Mouse (Mus musculus): Measurements from ENCODE around the gene 1700017B05Rik.
A peak's percentile ranks its signal among the peaks of the same experiment; 100 is the strongest.

Gene 1700017B05Rik

DNA sequence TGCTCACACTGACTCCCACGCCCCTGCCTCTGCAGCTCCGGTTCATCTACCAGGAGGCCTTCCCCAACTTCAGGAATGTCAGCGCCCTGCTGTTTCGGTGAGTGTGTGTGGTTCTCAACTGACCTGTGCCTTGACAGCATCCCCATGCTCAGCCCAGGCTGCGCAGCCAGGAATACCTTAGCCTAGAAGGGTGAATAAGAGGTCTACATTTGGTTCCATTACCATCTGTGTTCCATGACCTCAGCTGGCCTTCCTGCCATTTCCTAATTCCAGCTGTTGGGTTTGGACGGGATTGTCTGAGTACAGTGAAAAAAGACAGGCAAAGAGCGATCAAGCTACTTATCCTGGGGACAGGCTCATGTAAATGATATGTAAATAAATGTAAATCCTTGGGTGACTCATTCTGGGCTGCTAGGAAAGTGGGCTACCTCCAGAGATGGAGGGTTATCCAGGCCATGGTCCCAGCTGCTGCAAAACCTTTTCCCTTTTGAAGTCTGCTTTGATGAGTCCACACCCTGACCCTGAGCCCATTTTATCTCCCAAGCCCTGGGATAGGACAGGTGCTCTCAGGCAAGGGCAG, 18.2 kb downstream of the 1700017B05Rik start:
- no peak for DNase-seq

DNA sequence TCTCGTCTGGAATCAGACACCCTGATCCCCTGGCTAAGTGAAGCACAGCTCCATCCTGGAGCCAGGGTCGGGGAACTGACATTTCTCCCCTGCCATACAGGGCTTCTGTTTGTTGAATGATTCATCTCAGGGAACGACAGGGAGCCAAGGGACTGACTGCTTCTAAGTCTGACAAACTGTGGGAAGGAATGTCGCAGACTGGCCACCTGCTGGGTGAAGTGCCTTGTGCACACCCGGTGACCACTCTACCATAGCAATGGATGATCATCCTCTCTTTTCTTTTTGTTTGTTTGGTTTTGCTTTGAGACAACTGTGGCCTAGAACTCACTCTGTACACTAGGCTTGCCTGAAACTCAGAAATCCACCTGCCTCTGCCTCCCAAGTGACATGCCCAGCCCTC, 19.5 kb downstream of the 1700017B05Rik start:
- DNase-seq, result no peak

DNA sequence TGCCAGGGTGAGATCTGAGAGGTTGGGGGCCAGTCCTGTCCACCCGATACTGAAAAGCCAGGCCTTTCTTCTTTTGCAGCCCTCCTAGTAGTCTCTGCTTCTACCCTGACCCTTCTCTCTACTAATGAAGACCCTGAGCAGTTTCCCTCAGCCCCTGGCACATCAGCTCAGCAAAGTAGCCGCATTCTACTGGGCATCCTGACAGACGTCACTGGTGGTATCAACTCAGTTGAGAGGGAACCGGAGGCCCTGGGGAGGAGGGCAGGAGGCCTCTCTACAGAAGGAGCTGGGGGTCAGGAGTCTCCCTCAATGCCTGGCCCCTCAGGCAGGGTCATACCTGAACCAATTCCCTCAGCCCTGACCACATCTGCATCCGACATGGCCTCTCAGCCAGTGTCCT, 21.3 kb downstream of the 1700017B05Rik start:
- no peak for DNase-seq

DNA sequence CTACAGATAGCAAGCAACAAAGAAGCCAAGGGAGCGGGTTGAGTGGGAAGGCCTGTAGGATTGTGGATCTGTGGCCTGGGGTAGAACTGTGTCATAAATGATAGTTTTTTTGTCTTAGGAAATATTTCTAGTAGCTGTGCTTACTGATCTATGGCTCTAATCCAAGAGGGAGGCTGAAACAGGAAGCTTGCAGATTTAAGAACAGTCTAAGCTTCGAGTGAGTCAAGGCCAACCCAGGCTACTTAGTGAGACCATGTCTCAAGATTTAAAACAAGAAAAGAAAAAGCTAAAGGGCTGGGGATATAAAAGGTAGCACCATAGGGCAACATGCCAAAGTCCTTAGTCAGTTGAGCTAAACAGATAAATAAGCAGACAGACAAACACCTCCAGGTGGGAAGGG, 24.2 kb downstream of the 1700017B05Rik start:
- no peak for DNase-seq

DNA sequence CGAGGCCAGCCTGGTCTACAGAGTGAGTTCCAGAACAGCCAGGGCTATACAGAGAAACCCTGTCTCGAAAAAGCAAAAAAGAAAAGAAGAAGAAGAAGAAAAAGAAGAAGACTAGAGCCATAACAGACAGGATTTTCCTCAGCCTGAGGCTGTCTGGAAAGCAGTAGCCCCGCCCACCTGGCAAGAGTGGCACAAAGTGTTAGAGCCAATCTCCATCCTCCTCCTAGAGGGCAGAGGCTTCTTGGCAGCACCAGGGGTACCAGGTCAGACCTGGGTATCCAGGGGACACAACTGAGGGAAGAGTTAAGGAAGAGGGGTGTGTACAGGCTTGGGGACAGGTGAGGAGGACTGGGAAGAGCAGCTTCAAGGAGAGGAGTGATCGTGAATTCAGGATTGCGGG, 24.7 kb downstream of the 1700017B05Rik start:
- peak in 1 of 2 experiments; percentile 41 for DNase-seq

DNA sequence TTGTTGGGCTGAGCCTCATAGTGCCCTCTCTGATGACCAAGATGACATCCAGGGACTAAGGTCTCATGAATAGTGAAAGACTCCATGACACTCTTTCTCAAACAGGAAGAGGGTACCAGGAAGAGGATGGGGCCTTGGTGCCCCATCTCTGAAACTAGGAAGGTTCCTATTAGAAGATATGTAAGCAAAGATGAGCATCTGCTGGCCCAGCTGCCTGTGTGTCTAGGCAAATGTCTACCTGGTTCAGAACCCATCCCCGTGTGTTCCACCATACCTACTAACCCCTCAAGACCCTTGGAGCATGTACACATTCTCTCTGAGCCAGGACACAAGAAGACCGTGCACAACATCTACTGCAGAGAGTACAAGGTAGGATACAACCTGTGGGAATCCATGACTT, 26.2 kb downstream of the 1700017B05Rik start, which contains the start of gene Trcg1:
Trcg1 (plus strand) TSS at position 301 of the 400 bp plus-strand sequence.
- DNase-seq, result no peak

DNA sequence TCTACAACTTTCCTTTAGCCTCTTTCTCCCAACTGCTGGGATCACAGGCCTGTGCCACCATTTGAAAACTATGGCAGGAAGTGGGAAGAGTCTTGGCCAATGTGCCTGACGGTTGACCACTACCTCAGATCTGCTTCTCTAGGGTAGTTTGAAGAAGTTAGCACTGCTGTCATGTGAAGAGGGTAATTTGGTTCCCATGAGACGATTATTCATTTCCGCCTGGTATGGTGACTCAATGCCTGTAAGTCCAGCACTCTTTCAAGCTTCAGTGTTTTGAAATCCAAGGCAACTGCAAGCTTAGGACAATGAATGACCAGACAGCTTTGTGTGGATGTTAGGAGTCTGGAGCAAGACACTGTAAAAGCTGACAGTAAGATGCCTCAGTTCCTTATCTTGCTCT, 28.6 kb downstream of the 1700017B05Rik start:
- DNase-seq, result no peak

DNA sequence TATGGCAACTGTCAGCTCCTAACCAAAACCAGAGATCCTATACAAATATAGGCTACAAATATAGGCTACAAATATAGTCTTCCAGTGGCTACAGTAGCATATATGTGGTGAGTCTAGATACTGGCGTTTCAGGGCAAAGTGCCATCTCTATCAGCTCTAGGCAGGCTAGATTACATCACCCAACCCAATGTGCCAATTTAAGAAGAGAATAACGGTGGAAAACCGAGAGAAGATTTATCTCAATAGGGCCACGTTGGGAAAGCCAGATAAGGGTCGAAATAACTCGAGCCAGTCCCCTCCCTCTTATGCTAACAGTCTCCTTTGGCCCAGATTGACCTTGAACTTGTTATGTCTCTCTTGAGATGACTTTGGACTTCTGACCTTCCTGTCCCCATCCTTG, 29.3 kb downstream of the 1700017B05Rik start:
- no peak for DNase-seq

DNA sequence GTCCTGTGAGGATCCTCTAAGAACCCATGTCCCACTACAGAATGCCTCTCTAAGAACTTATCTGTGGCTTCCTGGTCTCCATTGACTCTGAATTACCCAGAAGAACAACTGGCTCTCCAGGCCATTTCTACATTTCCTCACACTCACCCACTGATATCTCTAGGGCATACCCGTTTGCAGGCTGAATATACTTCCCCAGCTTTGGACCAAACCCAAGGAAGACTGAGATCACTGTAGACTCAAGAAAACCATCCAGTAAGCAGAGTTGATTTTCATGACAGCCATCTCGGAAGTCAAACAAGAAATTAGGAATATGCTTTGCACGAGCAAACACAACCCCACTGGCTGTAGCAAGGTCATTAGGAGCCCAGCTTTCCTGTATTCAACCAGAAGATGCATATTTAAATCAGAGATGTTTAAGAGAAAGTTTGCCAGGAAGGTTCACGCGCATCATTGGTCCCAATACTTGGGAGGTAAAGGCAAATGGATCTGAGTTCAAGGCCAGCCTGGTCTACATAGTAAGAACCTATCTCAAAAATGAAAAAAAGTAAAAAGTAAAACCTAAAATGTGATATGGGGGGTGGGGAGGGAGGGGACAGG, 30.0 kb downstream of the 1700017B05Rik start:
- peak in 1 of 2 experiments; percentile 4 for DNase-seq

DNA sequence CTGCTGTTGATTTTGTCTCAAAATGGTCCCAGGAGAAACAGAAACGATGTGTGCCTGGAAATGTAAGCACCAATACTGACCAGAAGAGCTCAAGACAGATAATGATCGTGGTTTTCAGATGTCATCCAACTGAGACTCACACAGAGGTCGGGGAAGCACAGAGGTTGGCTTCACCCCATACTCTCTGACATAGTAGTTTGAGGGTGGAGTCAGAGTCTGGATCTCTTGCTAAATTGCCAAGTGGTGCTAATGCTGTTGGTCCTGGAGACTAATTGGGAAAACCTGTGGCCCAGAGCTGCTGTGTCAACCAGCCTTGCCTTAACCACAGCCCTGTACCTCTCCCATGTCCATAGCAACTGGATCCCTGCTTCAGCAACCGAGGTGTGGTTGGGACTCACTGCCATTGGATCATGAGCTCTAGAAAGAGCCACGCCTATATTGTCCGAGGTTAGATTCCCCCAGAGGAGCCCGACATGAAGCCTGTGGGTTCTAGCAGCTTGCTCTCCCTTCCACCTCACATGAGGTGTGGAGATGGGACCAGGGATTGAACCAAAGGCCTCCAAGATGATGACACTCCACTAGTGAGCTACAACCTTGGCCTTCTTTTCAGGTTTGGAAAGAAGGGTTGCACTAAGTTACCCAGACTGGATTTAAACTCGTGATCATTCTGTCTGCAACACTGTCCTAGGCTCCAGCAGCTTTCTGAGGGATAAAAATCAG, 30.7 kb downstream of the 1700017B05Rik start:
- peak in 1 of 2 experiments; percentile 33 for DNase-seq

DNA sequence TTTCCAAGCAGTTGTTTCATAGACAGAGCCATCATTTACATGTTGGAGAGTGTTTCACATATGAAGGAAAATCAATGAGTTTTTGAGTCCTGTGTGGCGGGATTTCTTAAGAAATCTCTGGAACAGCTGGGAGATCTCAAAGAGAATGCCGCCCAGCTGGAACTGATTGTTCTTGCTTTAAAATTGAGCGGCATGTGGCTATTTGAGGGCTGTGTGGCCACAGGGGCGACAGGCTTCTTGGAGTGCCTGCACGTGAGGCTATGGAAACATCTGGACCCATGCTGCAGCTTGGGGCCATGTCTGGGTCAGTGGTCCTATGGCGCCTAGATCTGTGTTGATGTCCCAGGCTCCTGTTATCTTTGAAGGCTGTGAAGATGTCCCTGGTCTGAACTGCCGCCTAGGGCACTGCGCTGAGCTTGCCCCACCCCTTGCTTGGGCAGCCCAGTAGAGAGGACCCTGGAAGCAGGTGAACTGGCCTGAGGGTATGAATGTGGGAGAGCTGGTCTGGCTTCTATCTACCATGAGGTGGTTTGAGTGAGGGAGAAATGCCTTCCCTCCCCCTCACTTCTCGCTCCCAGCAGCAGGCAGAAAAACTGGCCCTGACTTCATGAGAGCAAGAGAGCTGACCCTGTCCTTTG, 32.1 kb downstream of the 1700017B05Rik start:
- peak; percentile 14 to 40 for DNase-seq

DNA sequence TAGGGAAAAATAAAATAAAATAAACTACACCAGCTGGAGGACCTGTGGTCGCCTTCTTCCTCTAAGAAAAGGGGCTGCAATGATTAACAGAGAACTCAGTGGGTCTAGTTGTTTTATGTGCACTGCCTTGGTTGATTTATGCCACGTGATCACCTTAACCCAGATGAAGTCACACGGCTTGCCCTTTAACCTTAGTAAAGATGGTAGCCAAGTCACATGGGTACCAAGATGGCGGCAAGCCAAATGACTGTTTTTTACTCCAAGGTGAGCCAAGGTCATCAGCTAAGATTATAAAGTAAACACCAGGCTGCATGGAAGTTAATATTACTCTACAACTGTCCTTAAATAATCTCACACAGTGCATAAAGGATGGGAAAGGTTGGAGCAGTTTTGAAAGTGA, 32.7 kb downstream of the 1700017B05Rik start:
- peak; percentile 80 to 86 for DNase-seq

DNA sequence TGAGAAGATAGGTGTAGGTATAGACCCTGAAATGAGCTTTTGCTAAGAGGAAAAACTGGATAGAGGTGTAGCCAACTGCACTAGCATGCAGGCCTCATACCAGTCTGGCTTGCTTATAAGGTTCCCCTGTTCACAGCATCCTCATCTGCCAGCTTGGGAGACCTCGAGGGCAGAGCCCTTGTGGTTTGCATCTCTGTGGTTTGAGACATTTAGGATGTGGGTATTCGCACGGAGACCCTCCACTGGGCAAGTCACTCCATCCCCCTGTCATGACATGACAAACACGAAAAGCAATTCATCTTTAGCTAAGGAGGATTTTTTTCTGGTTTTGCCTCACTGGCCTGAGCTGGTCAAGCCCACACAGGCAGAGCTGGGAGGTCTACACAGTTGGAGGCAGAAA, 34.2 kb downstream of the 1700017B05Rik start:
- peak in 1 of 2 experiments; percentile 26 for DNase-seq

DNA sequence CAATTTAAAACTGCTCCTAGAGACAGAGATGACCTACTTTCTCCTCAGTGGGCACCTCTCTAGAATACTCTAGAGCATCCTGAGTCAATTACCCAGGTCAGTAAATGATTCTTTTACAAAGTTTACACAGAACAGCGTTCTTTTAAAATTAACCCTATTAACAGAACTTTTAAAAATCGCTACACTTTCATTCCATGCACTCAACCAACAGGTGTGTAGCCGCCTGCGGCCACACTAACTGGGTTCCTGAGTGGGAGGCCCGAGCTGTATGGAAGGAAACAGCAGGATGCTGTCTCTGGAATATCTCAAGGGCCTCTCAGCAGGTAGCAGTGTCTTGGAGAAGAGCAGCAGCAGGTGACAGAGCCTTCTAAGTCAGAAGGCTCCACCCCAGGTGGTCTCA, 35.2 kb downstream of the 1700017B05Rik start:
- DNase-seq, result peak; percentile 43 to 60

DNA sequence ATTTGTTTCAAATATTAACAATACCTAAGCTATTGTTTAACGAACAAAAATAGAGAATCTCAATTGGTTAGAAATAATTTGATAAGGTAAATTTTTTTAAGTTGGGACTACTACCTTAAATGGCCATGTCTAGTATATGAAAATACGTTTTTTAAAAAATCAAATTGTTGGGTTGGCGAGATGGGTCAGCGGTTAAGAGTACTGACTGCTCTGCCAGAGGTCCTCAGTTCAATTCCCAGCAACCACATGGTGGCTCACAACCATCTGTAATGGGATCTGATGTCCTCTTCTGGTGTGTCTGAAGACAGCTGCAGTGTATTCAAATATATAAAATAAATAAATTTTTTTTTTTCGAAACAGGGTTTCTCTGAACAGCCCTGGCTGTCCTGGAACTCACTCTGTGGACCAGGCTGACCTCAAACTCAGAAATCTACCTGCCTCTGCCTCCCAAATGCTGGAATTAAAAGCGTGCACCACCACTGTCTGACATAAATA, 35.7 kb downstream of the 1700017B05Rik start:
- peak in 1 of 2 experiments; percentile 18 for DNase-seq

DNA sequence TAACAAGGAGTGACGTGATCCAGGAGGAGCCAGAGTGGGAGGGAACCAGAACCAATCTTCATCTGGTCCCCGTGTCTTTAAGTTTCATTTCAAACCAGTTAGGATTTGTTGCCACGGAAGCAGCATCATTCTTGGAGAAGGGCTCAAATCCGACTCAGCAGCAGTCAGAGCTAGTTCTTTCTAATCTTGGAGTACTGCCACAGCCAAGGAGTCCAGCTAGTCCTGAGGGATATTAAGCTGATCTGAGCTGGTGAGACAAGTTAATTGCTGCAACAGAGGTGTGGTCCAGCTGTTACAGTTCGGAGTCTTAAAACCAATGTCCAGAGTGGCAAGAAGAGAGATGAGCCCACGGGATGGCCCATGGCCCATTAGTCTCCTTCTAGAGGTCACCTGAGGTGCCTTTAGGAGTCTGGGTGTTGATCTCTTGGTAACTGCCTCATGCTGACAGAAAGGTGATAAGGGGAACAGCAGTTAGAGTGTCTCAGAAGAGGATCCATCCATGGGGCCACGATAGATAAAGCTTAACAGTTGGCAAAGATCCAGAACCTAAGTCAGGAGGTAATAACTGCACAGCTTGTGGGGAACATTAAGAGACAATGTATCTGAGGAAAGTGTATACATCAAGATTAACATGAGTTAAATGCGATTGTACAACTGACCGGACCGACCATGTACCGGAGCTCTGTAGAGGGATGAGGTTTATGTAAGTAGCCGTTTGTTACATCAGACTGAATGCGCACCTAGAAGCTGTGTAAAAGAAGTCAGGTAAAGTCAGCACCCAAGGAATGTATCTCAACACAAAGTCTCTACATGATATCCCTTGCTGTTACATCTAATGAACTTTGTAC, 36.4 kb downstream of the 1700017B05Rik start:
- peak; percentile 5 to 31 for DNase-seq

DNA sequence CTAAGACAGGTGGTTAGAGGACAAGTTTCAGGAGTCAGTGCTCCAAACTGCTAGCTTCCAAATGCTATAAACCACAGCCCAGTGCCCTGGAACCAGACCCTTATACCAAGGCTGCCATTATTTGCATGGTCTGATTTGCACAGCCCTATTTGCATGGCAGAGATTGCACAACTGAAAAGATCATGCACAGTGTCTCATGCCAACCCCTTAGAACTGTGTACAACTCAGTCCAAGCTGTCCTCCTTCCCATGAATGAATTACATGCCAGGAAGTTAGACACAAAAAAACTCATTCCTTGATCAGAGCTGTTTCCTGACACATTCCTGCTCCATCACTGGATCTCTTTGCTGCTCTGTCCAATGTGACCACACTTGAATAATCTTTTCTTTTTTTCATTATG, 39.1 kb downstream of the 1700017B05Rik start:
- DNase-seq, result no peak

DNA sequence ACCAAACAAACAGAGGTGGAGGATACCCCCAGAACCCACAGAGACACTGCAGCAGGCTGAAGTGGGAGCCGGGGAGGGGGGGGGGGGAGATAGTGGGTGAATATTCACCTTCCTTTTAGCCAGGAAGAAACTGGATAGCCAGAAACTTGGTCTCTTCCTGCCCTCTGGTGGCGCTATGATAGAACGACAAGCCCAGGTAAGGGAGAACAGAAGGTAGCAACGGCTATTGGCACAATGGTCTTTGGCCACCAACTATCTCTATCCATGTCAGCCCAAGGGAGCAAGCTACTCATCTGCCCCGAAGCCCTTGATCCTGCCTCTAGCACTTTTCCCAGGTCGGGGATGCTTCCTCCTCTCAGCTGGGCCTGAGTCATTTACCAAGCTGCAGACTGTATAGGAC, 42.1 kb downstream of the 1700017B05Rik start:
- DNase-seq, result peak; percentile 70 to 75

DNA sequence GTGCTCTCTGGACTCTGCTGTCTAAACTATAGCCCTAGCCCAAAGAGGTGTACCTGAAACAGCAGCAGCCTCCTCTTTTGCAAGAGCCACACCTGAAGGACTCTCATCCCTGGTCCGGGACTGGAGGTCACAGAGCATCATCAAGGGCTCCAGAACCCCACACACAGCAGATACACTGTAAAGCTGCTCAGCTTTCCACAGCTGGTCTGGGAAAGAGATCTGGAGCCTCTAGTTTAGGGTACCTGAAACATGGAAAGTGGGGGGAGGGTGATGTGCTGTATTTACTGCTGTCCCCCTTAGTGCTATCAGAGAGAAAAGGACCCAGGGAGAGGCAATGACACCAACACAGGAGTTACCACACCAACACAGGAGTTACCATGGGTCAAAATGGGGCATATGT, 42.9 kb downstream of the 1700017B05Rik start:
- no peak for DNase-seq

DNA sequence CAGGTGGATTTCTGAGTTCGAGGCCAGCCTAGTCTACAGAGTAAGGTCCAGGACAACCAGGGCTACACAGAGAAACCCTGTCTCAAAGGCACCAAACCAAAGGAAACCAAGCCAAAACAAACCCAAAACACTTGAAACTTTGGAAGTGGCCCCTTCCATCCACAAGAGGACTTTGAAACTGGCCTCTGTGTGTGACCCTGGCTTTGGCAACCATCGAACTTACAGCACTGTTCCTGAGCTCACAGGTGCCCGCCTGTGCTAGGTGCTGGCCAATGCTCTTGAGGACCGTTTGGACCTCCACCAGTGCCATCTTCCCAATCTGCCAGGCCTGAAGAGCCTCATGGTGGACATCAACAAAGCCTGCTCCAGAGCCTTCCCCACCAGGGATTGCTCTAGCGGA, 43.6 kb downstream of the 1700017B05Rik start:
- DNase-seq, result no peak

DNA sequence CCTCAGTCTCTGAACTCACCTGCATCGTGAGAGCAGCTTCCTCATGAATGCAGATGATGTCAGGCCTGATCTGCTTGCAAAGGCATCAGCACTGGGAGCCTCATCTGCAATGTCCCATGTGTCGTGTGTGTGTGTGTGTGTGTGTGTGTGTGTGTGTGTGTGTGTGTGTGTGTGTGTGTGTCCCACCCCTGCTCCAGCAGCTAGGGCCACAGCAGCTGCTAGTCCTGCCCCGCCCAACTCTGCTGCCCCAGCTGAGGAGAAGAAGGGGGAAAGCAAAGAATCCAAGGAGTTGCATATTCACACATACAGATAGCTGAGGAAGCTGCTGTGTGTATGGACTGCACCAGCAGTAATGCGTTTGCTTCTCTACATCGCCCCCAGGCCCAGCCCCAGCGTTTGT, 45.2 kb downstream of the 1700017B05Rik start:
- DNase-seq, result no peak

DNA sequence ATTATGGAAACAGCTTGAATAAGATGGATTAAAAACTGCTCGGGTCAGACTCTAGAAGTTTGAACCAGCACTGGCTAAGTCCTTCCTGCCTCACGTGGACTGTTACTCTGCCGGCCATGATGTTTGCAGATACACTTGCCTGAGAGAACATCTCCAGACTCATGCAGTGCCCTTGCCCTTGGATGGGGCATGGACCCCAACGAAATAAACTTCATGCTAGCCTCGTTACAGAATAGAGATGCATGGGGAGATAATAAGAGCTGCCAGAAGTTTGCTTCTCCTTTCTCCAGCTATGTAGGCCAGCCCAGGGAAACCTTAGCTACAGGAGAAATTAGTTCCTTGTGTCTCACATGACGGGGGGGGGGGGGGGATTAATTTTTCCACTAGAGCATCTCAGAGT, 47.9 kb downstream of the 1700017B05Rik start:
- no peak for DNase-seq
